Mouse (Mus musculus) inflammation-experienced regulatory T-cells, adult 6 months (primary cell): ENCODE results near the gene Mthfd1l. TPM values are rescaled to one million over a fixed set of nuclear protein-coding genes. Genes with fewer than 3 reads are reported as not detected.
"Not testable (repeated sequence)": the region's sequence is repeated elsewhere in the genome, so short reads cannot be mapped to it uniquely, and the experiment has no call there.

ENCODE experiments used
- ATAC-seq: one replicate; pipeline ENCODE4 v1.8.0; 2017
- polyA plus RNA-seq, 3 experiments: library from polyadenylated mRNA; unstranded; fragments of 100-300 nt; shearing (Covaris generic); gene quantifications; one replicate each; pipeline ENCODE4 v1.2.1; 2017

Gene Mthfd1l
- polyA plus RNA-seq, 3 experiments from 2014 or later, result 13.2 to 17.9 (median 15.8) TPM

DNA sequence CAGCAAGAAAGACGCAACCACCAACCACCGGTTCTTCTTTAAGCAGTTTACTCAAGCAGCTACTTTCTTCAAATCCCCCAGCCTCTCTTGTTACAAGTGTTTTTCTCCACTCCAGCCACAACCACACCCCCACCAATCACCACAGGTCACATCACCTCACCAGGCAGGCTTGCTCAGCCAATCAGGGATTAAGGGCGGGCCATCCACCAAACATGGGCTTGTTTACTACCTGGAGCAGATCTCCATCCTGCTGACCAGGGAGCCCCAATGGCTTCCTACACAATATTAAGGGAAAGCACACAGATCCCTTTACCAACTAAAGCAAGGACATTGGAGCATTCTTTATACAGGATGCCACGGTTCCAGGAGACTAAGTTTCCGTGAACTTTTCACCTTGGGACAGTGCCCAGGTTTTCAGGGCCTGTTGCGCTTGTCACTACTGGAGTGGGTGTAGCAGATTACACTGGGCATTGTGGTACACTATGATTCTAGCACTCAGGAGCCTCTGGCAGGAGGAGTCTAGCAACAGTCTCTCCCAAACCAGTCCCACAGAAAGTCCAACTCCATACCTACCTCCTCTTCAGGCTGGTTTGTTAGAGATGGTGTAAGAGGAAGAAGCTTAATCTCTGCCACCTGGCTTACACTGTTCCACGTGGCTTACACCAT lies 150.5 kb downstream of the Mthfd1l start:
- not testable (repeated sequence) for ATAC-seq

- no peak for ATAC-seq
Measured at GRCm38 (mm10) chr10:4124148-4124547, 151.2 kb downstream of the Mthfd1l start.

GRCm38 (mm10) chr10:4125232-4125631 lies 152.3 kb downstream of the Mthfd1l start:
- no peak for ATAC-seq

DNA sequence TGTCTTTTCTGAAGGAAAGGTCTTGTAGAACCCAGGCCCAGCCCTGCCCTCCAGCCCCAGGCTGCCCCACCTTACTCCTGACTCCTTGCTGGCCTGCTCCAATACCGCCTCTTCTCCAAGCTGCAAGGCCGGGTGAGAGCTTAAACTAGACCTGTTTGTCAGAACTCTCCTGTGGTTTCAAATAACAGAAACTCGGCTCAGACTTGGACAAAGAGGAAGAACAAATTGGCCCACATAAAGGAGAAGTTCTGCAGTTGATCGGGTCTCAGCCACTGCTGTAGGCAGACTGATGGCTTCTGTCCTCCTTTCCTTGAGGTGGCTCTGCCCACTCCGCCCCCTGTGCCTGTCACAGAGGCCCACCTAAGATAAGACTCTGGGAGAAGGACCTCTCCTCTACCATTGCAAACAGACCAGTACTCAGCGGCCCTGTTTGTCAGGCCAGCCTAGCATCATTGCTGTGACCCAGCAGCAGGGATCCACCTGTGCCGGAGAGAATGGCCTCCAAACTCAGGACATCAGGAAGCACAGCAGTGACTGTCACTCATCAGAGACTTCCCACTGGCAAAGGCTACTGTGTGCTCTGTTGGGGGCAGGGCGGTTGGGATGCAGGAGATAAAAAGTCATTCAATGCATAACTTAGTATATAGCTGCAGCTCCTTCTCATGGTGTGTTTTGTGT lies 153.6 kb downstream of the Mthfd1l start:
- ATAC-seq, result no peak

- ATAC-seq, result no peak
Measured at GRCm38 (mm10) chr10:4128411-4128810, 155.5 kb downstream of the Mthfd1l start.

- ATAC-seq, result no peak
Measured at GRCm38 (mm10) chr10:4128915-4129314, 156.0 kb downstream of the Mthfd1l start.

DNA sequence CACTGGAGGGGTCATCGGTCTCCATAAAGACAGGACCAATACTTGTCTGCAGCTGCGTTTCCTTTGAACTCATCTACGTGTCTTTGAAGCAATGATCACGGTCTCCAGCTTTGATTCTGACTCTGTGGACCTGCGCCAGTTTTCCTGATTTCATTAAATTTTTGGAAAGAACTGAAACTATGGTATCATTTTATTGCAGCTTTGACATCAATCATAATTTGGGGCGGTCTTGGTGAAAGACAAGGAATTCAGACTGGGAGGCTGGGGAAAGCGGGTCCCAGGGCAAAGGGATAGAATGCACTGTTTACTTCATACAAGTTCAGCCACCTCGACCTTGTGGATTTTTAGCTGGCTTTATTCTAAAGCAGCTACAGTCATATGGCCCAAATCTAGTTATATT lies 156.5 kb downstream of the Mthfd1l start:
- no peak for ATAC-seq

GRCm38 (mm10) chr10:4130034-4130607 lies 157.2 kb downstream of the Mthfd1l start:
- no peak for ATAC-seq

DNA sequence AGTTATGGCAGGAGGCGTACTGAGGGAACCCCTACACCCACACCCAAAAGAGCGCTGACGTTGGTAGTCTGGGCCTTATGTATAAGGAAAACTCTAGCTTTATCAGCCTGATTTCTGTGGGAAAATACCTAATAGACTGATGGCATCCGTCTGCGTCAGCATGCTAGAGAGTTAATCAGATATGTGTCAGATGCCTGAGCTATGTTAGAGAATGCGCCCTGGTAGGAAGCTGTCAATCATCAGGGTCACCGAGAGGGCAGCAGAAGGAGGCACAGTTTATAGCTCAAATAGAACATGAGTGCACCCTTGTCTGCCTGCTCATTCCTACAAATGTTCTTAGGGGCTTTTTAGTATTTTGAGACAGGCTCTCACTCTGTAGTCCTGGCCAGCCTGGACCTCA lies 159.8 kb downstream of the Mthfd1l start:
- ATAC-seq, result no peak

- ATAC-seq, result no peak
Measured at GRCm38 (mm10) chr10:4135100-4135764, 162.3 kb downstream of the Mthfd1l start.

DNA sequence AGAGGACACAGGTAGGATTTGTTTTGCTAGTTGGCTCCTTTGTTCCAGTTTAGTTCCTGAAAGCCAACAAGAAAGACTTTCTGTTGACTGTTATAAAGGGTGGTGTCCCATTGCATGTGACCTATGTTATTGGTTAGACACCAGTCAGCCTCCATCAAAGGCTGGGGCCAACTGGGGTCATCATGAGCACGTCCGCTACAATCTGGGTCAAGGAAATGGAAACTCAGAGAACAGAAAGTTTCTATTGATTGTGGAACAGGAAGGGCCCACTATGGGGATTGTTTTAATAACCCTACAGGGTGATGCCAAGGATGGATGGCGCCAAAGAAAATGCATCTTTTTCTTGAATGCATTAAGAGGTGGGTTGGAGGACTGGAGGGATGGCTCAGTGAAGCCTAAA lies 166.6 kb downstream of the Mthfd1l start:
- ATAC-seq, result no peak

- ATAC-seq, result no peak
Measured at GRCm38 (mm10) chr10:4141689-4142088, 168.8 kb downstream of the Mthfd1l start.

DNA sequence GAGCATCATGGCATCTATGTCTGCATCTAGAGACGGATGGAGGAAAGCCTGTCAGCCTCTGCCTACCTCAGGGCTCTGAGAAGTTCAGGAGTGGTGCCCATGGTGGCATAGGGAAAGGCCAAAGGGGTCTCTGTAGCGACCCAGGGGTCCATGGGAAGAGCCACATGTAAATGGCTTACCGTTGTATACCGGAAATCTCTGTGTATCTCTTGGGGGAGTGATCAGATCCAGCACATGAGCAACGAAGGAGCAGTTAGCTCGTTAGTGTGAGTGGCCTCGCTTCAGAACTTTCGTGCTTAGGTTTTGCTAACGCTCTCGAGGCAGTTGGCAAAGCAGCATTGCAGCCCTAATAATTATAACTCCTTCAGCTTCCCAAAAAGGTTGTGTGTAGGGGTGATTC lies 169.9 kb downstream of the Mthfd1l start:
- ATAC-seq, result no peak

GRCm38 (mm10) chr10:4143381-4143780 lies 170.5 kb downstream of the Mthfd1l start:
- ATAC-seq, result no peak

GRCm38 (mm10) chr10:4145080-4145807 lies 172.3 kb downstream of the Mthfd1l start:
- ATAC-seq, result no peak

GRCm38 (mm10) chr10:4146947-4147346 lies 174.0 kb downstream of the Mthfd1l start:
- ATAC-seq, result no peak

DNA sequence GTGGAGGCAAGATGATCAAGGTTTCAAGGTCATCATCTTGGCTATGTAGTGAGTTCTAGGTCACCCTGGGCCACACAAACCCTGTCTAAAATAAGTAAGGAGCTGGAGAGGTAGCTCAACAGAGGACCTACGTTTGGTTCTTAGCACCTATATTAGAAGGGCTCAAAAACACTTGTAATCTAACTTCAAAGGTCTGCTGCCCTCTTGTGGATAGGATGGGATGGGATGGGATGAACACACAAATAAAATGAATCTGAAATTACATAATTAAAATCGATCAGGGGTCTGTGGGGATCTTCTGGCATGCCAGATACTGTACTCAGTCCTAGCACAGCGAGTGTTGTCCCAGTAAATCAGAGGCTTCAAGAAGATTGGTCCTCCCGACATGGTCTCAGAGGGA lies 178.2 kb downstream of the Mthfd1l start:
- ATAC-seq, result no peak

DNA sequence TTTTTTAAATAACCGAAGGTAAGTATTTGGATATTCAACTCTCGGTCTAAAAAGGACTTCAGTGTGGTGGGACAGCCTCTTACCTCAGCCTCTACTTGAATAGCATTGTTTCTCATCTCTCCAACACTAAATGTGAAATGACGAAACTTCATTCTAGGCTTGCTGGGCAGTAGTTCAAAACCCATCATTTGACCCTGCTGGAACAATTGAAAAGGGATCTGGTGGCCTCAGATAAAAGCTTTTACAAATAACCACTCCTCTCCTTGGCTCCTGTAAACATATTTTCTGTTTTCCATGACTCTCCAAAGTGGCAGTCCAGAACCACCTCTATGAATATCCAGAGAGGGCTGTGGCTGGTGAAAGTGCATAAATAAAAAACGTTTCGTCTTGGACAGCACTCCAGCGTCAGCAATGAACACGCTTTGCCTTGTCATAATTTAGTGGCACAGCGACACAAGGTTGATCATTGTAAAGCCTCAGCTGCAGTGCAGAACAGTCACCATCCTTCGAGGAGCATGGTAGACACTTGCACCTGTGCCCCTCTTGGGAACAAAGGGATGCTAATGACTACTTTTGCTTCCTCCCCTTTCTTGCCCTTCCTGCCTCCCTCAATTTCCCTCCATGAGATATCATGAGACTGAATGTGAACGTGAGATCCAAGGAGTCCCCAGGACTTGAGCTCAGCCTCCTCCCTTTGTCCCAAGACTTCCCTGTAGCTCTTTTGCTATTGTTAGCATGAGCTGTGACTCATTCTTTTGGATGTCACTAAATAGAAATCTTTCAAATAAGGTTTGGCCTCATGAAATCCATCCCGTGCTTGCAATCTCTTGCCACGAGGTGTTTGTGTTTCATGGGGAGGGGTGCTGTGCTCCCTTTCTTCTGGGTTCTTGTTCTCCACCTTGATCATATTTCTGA lies 179.2 kb downstream of the Mthfd1l start:
- ATAC-seq, result no peak

DNA sequence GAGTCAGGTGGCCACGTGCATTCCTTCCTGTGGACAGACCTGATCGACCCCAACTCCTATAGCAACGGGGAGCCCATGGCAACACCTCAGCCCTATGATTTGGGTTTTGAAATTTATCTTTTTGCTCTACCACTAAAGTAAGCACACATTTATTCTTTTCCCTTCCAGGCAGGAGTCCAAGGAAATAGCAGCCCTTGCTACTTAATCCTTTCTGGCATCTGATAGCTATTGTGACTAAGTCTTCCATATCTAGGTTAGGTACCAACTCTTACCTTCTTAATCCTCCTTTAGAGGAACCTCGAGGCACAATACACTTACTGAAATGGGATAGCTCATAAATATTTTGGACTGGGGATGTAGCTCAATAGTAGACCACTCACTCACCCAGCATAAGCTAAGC lies 180.1 kb downstream of the Mthfd1l start:
- no peak for ATAC-seq

DNA sequence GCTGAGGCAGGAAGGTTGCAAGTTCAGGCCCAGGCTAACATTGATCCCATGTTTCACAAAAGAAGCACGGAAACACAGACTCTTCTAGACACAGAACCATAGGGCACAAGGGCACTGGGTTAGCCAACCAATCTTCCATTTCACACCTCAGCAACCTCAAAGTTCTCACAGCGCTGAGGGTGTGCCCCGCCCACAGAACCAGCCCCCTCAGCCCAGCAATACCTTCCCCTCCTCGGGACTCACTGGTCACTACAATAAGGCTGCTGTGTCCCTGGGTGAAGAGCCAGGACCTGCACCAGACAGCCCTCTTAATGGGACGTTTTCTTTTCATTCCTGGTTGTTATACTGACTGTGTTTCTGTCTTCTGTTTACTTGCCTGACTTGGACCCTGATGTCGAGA lies 181.1 kb downstream of the Mthfd1l start:
- no peak for ATAC-seq

DNA sequence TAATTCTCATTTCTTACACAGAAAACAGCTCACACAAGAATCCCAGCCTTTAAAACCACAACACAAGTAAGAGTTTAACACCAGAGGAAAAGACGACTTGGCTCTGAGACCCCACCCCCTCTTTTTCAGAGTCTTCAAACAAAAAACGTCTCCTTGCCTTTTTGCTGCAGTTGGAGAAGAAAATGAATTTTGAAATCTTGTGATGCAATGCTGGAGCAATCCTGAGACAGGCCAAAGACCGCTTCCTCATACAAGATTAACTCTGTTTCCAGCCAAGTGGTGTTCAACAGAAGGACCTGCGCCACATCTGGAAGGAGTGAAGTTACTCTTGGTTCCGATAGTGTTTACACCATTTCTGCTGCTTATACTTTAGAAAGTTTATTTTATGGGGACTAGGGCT lies 182.6 kb downstream of the Mthfd1l start:
- ATAC-seq, result no peak

DNA sequence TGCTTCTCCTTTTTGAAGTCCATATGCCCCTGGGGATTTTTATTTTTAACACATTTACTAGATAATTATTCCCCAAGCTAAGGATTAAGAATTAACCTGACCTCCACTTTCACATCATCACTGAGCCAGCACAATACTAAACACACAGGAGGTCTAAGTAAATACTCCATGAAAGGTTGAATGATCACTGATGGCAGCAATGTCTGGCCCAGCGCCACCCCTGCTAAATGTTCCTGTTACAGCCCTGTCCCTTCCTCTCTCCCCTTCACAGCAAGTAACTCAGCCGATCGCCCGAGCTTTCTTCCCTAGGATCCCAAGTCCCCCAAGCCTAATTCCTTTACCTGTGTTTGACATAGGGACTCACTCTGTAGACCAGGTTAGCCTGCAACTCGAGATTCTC lies 185.6 kb downstream of the Mthfd1l start:
- ATAC-seq, result no peak
